Mouse (Mus musculus) midbrain, embryonic 13.5 days (tissue): ENCODE data around the gene St8sia1. TPM values are rescaled to one million over a fixed set of nuclear protein-coding genes. Genes with fewer than 3 reads are reported as not detected.
A peak's percentile ranks its signal among the peaks of the same experiment; 100 is the strongest.

ENCODE experiments used
- ATAC-seq: fragments of 200-750 bp; cut with Nextera tagmentation; 2 replicates; pipeline ENCODE4 v1.8.0; 2017; ENCODE audit warnings: mild to moderate bottlenecking, moderate TSS enrichment, moderate library complexity
- H3K27ac ChIP-seq: fragments of 300-500 bp; sonication (generic); 2 replicates; pipeline ENCODE4 v1.5.1; 2015; ENCODE audit warnings: inconsistent platforms, mild to moderate bottlenecking, moderate library complexity
- H3K27me3 ChIP-seq: fragments of 300-500 bp; sonication (generic); 2 replicates; pipeline ENCODE4 v1.6.1; 2015; ENCODE audit warnings: mild to moderate bottlenecking, inconsistent platforms
- H3K36me3 ChIP-seq: fragments of 300-500 bp; sonication (generic); 2 replicates; pipeline ENCODE4 v1.6.1; 2015; ENCODE audit warnings: mild to moderate bottlenecking, inconsistent platforms
- H3K4me1 ChIP-seq: fragments of 300-500 bp; sonication (generic); replicated peaks from 2 replicates; pipeline ENCODE4 v1.6.1; 2015; ENCODE audit warnings: inconsistent platforms
- H3K4me2 ChIP-seq: fragments of 300-500 bp; sonication (generic); replicated peaks from 2 replicates; pipeline ENCODE4 v1.6.1; 2015; ENCODE audit warnings: moderate library complexity, mild to moderate bottlenecking, inconsistent platforms
- H3K4me3 ChIP-seq: fragments of 300-500 bp; sonication (generic); replicated peaks from 2 replicates; pipeline ENCODE4 v1.5.1; 2015; ENCODE audit warnings: mild to moderate bottlenecking, inconsistent platforms
- H3K9ac ChIP-seq: fragments of 300-500 bp; sonication (generic); replicated peaks from 2 replicates; pipeline ENCODE4 v1.6.1; 2015; ENCODE audit warnings: mild to moderate bottlenecking, inconsistent platforms
- H3K9me3 ChIP-seq: fragments of 300-500 bp; sonication (generic); 2 replicates; pipeline ENCODE4 v1.6.1; 2016; ENCODE audit warnings: mild to moderate bottlenecking, inconsistent platforms
- WGBS: fragments of 180-500 bp; shearing (Covaris S2); methylation state at CpG from one replicate; pipeline ENCODE4 v1.1.7; 2015; 5-methylcytosine and 5-hydroxymethylcytosine counted together
- polyA plus RNA-seq: library from polyadenylated mRNA; unstranded; fragments of >200 nt; fragmentation: Nextera tagmentation; extraction: Ambion mirVana; gene quantifications from 2 replicates; pipeline ENCODE4 v1.2.1, GENCODE M21; 2015

St8sia1 gene
- polyA plus RNA-seq, 1 experiment from 2014 or later, result 8.0 TPM

DNA sequence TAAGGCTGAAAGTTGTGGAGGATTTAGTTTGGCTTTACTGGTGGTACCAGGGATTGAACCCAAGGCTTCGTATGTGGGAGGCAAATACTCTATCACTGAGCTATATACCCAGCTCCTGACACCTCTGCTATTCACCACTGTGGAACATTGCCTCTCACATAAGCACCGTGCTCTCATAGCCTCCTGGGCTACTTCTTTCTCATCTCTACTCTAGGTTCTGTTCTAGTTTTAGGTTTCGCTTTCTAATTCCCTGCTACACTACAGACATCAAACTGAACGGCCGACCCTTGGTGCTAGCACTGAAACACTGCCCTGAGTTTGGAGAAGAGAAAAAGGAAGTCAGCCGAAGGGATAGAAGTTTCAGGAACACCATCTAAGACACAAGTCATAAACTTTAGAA lies 99.1 kb downstream of the St8sia1 start:
- Histone ChIP-seq H3K27me3 (no peaks in the 10 kb centered on the region), H3K4me2 (no peak overlapping the region), H3K9me3 (0 out of 2 replicates have a peak, but pooled peaks cover 3% of the 10 kb centered on the region), H3K27ac (no peak overlapping the region), H3K4me3 (no peak overlapping the region), H3K4me1 (peaks cover 20% of the 10 kb centered on the region), H3K9ac (no peak overlapping the region), H3K36me3 (peaks cover 23% of the 10 kb centered on the region)
- 98% methylated on average over 6 of the region's 6 CpGs for WGBS
- no peak for ATAC-seq

DNA sequence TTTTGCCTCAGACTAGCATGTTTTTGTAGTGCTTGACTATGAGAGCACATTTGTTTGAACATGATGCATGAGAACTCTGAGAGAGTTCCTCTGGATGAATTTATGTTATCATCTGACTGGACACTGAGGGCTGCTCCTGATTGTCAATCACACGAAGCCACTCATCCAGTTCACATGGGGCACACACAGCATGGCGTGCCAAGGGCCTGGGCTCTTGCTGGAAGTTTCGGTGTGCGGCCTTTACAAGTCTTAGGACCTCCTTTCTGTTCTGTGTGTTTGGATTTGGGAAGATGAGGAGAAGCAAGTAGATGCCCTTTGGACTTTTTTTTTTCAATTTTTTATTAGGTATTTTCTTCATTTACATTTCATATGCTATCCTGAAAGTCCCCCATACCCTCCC lies 100.4 kb downstream of the St8sia1 start:
- WGBS, result 92% methylated on average over 4 of the region's 4 CpGs
- 0 out of 2 replicates have a peak, but pooled peaks cover 3% of the 10 kb centered on the region for H3K9me3 ChIP-seq

DNA sequence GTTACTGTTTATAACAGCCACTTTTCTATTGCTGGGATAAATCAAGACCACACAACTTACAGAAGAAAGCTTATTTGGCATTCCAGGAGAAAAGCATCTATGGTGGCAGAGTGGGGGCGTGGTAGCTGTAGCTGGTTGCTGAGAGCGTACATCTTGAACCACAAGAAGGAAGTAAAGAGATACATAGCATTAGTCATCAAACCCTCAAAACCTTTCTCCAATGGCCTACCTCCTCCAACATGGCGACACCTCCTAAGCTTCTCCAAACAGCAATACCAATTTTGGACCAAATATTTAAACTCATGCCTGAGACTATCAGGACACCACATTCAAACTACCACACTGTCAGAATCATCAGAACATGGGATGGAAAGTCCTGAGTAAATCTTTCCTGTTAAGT lies 102.0 kb downstream of the St8sia1 start:
- no peak overlapping the region for H3K9ac ChIP-seq
- no peaks in the 10 kb centered on the region for H3K27me3 ChIP-seq
- H3K4me1 ChIP-seq, result peaks cover 16% of the 10 kb centered on the region
- peaks cover 23% of the 10 kb centered on the region for H3K36me3 ChIP-seq
- WGBS, result 96% methylated on average over 3 of the region's 3 CpGs
- 0 out of 2 replicates have a peak, but pooled peaks cover 3% of the 10 kb centered on the region for H3K9me3 ChIP-seq
- no peak for ATAC-seq
- H3K4me3 ChIP-seq, result no peak overlapping the region
- no peak overlapping the region for H3K4me2 ChIP-seq
- H3K27ac ChIP-seq, result no peak overlapping the region

More for the DNA sequence above, 100.4 kb downstream of the St8sia1 start:
- Histone ChIP-seq H3K9ac (no peak overlapping the region), H3K27ac (no peak overlapping the region), H3K4me2 (no peak overlapping the region), H3K27me3 (no peaks in the 10 kb centered on the region), H3K36me3 (peaks cover 23% of the 10 kb centered on the region), H3K4me3 (no peak overlapping the region), H3K4me1 (peaks cover 20% of the 10 kb centered on the region)
- ATAC-seq, result no peak

DNA sequence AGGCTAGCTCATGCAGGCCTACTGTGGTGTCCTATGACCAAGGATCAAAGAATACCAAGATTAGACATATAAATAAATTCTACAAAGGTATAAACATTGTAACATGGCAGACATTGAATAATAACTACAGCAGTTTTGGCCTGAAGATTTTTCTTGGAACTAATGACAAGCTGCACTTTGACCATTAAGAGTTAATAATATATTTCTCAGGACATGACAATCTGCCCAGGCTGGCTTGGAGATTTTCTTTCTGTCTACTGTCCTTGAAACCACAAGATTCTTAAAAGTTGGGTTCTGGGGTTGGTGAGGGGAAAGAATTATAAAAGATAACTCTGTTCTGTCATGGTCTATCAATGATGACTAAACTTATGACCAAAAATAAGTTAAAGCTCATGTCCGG lies 103.9 kb downstream of the St8sia1 start:
- ATAC-seq, result no peak
- no peak overlapping the region for H3K9ac ChIP-seq
- H3K4me1 ChIP-seq, result peaks cover 19% of the 10 kb centered on the region
- no peaks in the 10 kb centered on the region for H3K27me3 ChIP-seq
- WGBS, result 94% methylated on average over 1 of the region's 1 CpGs
- 0 out of 2 replicates have a peak, but pooled peaks cover 3% of the 10 kb centered on the region for H3K9me3 ChIP-seq
- H3K27ac ChIP-seq, result no peak overlapping the region
- no peak overlapping the region for H3K4me2 ChIP-seq
- H3K36me3 ChIP-seq, result peaks cover 23% of the 10 kb centered on the region
- H3K4me3 ChIP-seq, result no peak overlapping the region

DNA sequence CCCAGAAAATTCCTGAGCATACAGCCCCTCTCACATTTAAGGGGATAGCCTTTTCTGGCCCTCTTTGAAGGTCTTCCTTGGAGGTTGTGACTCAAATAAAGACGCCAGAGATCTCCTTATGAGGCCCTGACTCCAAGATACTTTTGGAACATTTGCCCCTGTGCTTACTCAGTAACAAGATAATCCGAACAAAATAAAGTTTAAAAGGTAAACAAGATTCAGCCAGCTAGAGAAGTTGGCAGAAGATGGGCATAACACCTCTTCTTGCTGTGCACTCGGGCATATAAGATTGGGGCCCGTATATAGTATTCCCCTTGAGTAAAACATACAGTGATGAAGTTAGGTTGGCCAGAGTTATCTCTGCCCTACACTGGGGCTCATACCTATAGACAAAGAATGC lies 104.3 kb downstream of the St8sia1 start:
- no peak overlapping the region for H3K27ac ChIP-seq
- WGBS, result 92% methylated on average over 4 of the region's 4 CpGs
- peaks cover 19% of the 10 kb centered on the region for H3K36me3 ChIP-seq
- no peak overlapping the region for H3K4me2 ChIP-seq
- 0 out of 2 replicates have a peak, but pooled peaks cover 3% of the 10 kb centered on the region for H3K9me3 ChIP-seq
- peaks cover 19% of the 10 kb centered on the region for H3K4me1 ChIP-seq
- no peak for ATAC-seq
- H3K9ac ChIP-seq, result no peak overlapping the region
- H3K27me3 ChIP-seq, result no peaks in the 10 kb centered on the region
- no peak overlapping the region for H3K4me3 ChIP-seq

DNA sequence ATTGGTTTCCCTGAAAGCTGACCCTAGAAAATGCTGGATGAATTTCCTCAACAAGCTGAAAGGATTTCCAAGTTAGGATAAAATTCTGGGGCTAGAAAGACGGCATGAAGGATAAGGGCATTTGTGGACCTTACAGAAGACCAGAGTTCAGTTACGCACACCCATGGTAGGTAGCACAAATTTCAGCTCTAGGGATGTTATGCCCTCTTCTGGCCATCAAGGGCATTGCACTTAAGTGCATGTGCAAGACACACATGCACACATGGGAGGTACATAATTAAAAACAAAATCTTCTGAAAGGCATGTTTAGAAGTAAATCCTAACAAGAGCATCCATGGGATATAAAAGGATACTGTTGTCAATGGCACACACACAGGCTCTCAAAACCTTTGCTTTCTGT lies 105.3 kb downstream of the St8sia1 start:
- Histone ChIP-seq H3K27me3 (no peaks in the 10 kb centered on the region), H3K27ac (no peak overlapping the region), H3K4me1 (peaks cover 19% of the 10 kb centered on the region), H3K4me2 (no peak overlapping the region), H3K9ac (no peak overlapping the region), H3K4me3 (no peak overlapping the region), H3K9me3 (0 out of 2 replicates have a peak, but pooled peaks cover 3% of the 10 kb centered on the region), H3K36me3 (peaks cover 18% of the 10 kb centered on the region)
- ATAC-seq, result no peak
- WGBS, result 94% methylated on average over 2 of the region's 2 CpGs

DNA sequence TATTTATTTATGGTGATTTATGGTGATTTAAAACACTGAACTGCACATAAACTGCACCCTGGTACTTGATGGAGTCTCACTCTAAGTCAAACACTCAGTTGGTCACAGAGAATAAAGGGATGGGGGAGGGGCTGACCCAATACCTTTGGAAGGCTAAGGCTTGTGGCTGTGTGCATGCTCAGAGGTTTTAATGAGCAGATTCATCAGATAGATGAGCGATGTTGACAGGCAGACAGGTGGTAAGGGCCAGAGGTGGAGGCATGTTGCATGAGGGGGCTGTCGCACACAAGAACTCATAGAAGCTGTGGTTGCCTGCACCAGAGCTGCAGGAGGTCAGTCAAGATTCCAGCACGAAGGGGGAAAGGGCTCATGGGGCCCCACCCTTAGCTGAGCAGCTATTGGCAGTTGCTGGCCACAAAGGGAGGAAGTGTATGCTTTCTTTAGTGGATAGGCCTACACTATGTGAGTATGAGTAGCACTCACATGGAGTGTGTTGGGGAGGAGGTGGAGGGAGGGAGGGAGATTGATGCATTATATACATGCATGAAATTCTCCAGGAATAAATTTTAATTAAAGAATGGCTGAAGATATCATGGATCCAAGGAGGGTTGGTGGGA lies 107.9 kb downstream of the St8sia1 start:
- peak; percentile 77 for ATAC-seq
- WGBS, result 48% methylated on average over 3 of the region's 3 CpGs
- Histone ChIP-seq H3K27me3 (no peaks in the 10 kb centered on the region), H3K4me2 (no peak overlapping the region), H3K4me3 (no peak overlapping the region), H3K27ac (peak overlapping the region; percentile 76), H3K9me3 (no peaks in the 10 kb centered on the region), H3K4me1 (peaks cover 22% of the 10 kb centered on the region), H3K9ac (no peak overlapping the region), H3K36me3 (no peaks in the 10 kb centered on the region; the same call in 1 of the 2 replicates)

DNA sequence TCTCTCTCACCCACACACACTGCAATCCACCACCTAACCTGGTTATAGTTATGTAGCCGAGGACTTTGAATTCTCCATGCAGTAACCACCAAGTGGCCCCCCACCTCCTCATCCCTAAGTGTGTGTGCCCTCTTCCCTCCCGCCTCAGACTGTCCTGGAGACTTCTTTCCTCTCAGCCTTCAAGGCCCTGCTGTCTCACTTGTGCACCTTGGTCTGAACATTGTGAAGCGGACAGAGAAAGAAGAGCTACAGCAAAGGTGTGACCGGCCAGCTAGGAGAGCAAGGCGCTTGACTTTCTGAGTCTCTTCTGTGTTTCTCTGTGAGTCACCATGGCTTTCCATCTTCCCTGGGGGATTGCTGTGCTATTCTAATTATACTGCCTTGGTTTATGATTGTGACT lies 108.5 kb downstream of the St8sia1 start:
- no peak overlapping the region for H3K4me2 ChIP-seq
- 90% methylated on average over 5 of the region's 5 CpGs for WGBS
- peak; percentile 41 for ATAC-seq

DNA sequence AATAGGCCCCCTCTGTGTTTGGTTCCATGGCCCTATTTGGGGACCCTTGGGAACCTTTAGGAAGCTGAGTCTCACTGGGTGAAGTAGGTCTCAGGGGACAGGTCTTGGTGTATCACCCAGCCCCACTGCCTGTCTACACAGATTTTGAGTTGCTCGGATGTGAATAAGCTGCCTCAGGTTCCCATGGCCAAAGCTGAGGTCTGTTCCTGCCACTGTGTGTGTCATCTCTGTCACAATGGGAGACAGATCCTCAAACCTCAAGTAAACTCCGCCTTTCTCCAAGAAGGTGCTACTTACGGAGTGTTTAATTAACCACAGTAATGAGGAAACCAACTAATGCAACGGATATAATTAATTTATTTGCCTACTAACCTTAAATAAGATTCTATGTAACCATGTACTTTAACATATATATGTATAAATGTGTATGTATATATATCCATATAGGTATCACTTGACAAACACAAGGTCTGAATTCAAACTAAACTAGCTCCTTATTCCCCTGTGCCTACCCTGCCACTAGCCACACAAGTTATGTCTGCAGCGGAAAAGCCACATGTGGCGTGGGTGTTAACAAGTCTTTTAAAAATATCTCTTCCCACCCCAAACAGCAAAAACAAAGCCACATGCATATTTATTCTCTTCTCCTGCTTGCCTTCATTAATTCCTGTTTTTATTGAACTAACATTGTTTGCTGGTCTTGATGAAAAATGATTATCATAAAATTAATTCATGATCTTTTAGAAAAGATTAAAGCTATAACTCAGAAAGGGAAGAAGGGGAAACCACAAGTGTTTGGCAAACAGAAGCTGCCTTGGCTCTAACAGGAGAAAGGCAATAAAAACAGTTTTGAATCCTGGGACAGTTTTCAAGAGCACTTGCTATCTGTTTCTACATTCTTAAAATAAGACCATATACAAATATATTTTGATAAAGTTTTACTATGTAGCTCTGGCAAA lies 111.6 kb downstream of the St8sia1 start:
- Histone ChIP-seq H3K4me3 (no peak overlapping the region), H3K4me2 (no peak overlapping the region), H3K27me3 (no peaks in the 10 kb centered on the region), H3K9ac (no peak overlapping the region), H3K9me3 (no peaks in the 10 kb centered on the region), H3K4me1 (peaks cover 18% of the 10 kb centered on the region), H3K27ac (no peak overlapping the region), H3K36me3 (no peaks in the 10 kb centered on the region)
- ATAC-seq, result no peak
- WGBS, result 84% methylated on average over 6 of the region's 6 CpGs

More for the DNA sequence above, 108.5 kb downstream of the St8sia1 start:
- Histone ChIP-seq H3K27ac (peak overlapping the region; percentile 67), H3K27me3 (no peaks in the 10 kb centered on the region), H3K36me3 (no peaks in the 10 kb centered on the region; the same call in 1 of the 2 replicates), H3K4me1 (peaks cover 22% of the 10 kb centered on the region), H3K9me3 (no peaks in the 10 kb centered on the region), H3K9ac (no peak overlapping the region), H3K4me3 (no peak overlapping the region)

DNA sequence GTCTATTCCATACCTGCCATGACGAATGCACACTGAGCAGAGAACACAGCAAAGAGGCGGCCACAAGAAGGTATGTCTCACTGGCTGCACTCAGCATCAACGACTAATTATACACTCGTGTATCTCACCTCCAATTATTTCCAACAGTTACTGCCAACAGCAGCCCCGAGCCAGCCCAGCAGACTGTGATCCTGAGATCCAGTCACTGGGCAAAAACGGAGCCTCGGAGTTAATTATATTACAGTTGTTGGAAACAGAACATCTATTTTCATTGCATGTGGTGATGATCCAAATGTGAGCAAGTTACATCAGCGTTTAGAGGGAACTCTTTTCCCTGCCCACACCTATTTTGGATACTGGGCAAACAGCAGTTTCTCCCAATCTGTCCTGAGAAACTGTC lies 113.8 kb downstream of the St8sia1 start:
- no peaks in the 10 kb centered on the region for H3K36me3 ChIP-seq
- H3K4me3 ChIP-seq, result no peak overlapping the region
- H3K27ac ChIP-seq, result no peak overlapping the region
- no peak for ATAC-seq
- 83% methylated on average over 8 of the region's 8 CpGs for WGBS
- no peaks in the 10 kb centered on the region for H3K27me3 ChIP-seq
- no peak overlapping the region for H3K9ac ChIP-seq
- H3K4me2 ChIP-seq, result no peak overlapping the region
- no peaks in the 10 kb centered on the region for H3K9me3 ChIP-seq
- H3K4me1 ChIP-seq, result 0 out of 2 replicates have a peak, but pooled peaks cover 6% of the 10 kb centered on the region

DNA sequence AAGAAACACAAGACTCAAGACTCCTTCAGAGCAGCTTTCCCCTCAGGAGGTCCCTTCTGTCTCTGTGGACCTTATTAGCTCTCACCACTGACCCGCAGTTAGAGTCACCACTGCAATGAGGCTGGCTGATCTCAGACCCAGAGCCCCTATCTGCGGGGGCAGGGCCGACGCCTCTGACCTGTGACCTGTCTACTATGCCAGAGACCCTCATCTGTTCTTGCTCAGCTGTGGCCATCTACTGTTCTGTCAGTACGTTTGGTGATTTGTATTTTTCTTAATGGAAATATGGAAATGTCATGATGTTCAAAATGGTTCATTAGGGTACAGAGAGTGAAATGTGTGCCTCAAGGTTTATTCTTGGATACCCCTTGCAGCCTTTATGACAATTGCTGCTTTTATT lies 114.9 kb downstream of the St8sia1 start:
- Histone ChIP-seq H3K4me2 (no peak overlapping the region), H3K27ac (no peak overlapping the region), H3K4me1 (0 out of 2 replicates have a peak, but pooled peaks cover 6% of the 10 kb centered on the region), H3K36me3 (peaks cover 7% of the 10 kb centered on the region), H3K4me3 (no peak overlapping the region), H3K9me3 (no peaks in the 10 kb centered on the region), H3K9ac (no peak overlapping the region), H3K27me3 (no peaks in the 10 kb centered on the region)
- ATAC-seq, result peak; percentile 34; the same call in 1 of the 2 replicates
- WGBS, result 71% methylated on average over 5 of the region's 5 CpGs
